Mouse (Mus musculus) forebrain, postnatal 0 days (tissue): ENCODE results near the gene Rab34. TPM values are rescaled to one million over a fixed set of nuclear protein-coding genes. Genes with fewer than 3 reads are reported as not detected.

Experiments
- ATAC-seq: fragments of 200-750 bp; cut with Nextera tagmentation; 2 replicates; pipeline ENCODE4 v1.8.0; 2017; ENCODE audit warnings: mild to moderate bottlenecking, moderate library complexity
- DNase-seq: peaks from one replicate; pipeline ENCODE4 v3.0.0-alpha.2; 2015
- H3K27ac ChIP-seq: fragments of 300-500 bp; sonication (generic); 2 replicates; pipeline ENCODE4 v1.5.1; 2014; ENCODE audit warnings: low read depth, mild to moderate bottlenecking, antibody characterized with exemption, low read length, moderate library complexity, mixed read lengths
- H3K27me3 ChIP-seq: fragments of 300-500 bp; sonication (generic); 2 replicates; pipeline ENCODE4 v1.6.1; 2014; ENCODE audit warnings: mild to moderate bottlenecking, low read length, mixed read lengths; ENCODE audit not compliant: insufficient read depth
- H3K36me3 ChIP-seq: fragments of 300-500 bp; sonication (generic); 2 replicates; pipeline ENCODE4 v1.6.1; 2014; ENCODE audit warnings: mild to moderate bottlenecking, moderate library complexity; ENCODE audit not compliant: insufficient read depth
- H3K4me1 ChIP-seq: fragments of 300-500 bp; sonication (generic); 2 replicates; pipeline ENCODE4 v1.6.1; 2014; ENCODE audit warnings: antibody characterized with exemption; ENCODE audit not compliant: insufficient read depth
- H3K4me2 ChIP-seq: fragments of 300-500 bp; sonication (generic); 2 replicates; pipeline ENCODE4 v1.6.1; 2014; ENCODE audit warnings: low read depth, mild to moderate bottlenecking, moderate library complexity
- H3K4me3 ChIP-seq: fragments of 300-500 bp; sonication (generic); 2 replicates; pipeline ENCODE4 v1.5.1; 2014; ENCODE audit warnings: low read depth, low read length, mixed read lengths
- H3K9ac ChIP-seq: fragments of 300-500 bp; sonication (generic); 2 replicates; pipeline ENCODE4 v1.6.1; 2014; ENCODE audit warnings: mild to moderate bottlenecking
- H3K9me3 ChIP-seq: fragments of 300-500 bp; sonication (generic); 2 replicates; pipeline ENCODE4 v1.6.1; 2016; ENCODE audit warnings: low read length
- CTCF ChIP-seq: sonication (generic); IDR thresholded peaks from 2 replicates; pipeline ENCODE4 v1.5.1; 2016; ENCODE audit warnings: antibody characterized with exemption, control low read depth, low read depth
- WGBS: fragments of 180-500 bp; shearing (Covaris S2); extraction: QIAGEN DNeasy Blood & Tissue Kit; methylation state at CpG from one replicate; pipeline ENCODE4 v1.1.7; 2014; 5-methylcytosine and 5-hydroxymethylcytosine counted together
- polyA plus RNA-seq: library from polyadenylated mRNA; unstranded; fragments of >200 nt; fragmentation: Nextera tagmentation; extraction: Ambion mirVana; gene quantifications from 2 replicates; pipeline ENCODE4 v1.2.1, GENCODE M21; 2015
- total RNA-seq: library from RNA; depleted of rRNA; stranded (reverse); fragments of >200 nt; gene quantifications from 2 replicates; pipeline ENCODE4 v1.2.3, GENCODE M21; 2014

The Rab34 gene
- total and polyA plus RNA-seq, 2 experiments from 2014 or later, result 55.5 to 76.9 TPM

- WGBS, result 95% methylated on average over 15 of the region's 15 CpGs
- no peak for TF ChIP-seq CTCF
Observed at GRCm38 (mm10) chr11:78170306-78170705, 17.9 kb upstream of the Rab34 start.

GRCm38 (mm10) chr11:78171328-78171727 is 16.9 kb upstream of the Rab34 start:
- H3K27me3 ChIP-seq, result no peaks in the 10 kb centered on the region
- no peak overlapping the region for H3K9ac ChIP-seq
- no peak for ATAC-seq
- peak; percentile 20 for TF ChIP-seq CTCF
- no peaks in the 10 kb centered on the region for H3K36me3 ChIP-seq
- no peaks in the 10 kb centered on the region for H3K9me3 ChIP-seq
- no peaks in the 10 kb centered on the region; the same call in 1 of the 2 replicates for H3K4me1 ChIP-seq
- WGBS, result 72% methylated on average over 4 of the region's 4 CpGs
- H3K4me2 ChIP-seq, result no peak overlapping the region
- DNase-seq, result no peak
- H3K27ac ChIP-seq, result no peak overlapping the region
- H3K4me3 ChIP-seq, result no peak overlapping the region

More at GRCm38 (mm10) chr11:78170306-78170705, 17.9 kb upstream of the Rab34 start:
- peaks cover 6% of the 10 kb centered on the region for H3K4me1 ChIP-seq
- ATAC-seq (no peak), DNase-seq (no peak)
- no peak overlapping the region for H3K4me3 ChIP-seq
- no peaks in the 10 kb centered on the region for H3K27me3 ChIP-seq
- H3K4me2 ChIP-seq, result no peak overlapping the region
- no peaks in the 10 kb centered on the region for H3K36me3 ChIP-seq
- no peak overlapping the region for H3K27ac ChIP-seq
- no peaks in the 10 kb centered on the region for H3K9me3 ChIP-seq
- H3K9ac ChIP-seq, result no peak overlapping the region

- H3K9ac ChIP-seq, result no peak overlapping the region
- no peak for DNase-seq
- peak; percentile 22; the same call in 1 of the 2 replicates for ATAC-seq
Observed at GRCm38 (mm10) chr11:78172034-78172747, 16.0 kb upstream of the Rab34 start.

GRCm38 (mm10) chr11:78172748-78173383 is 15.4 kb upstream of the Rab34 start:
- Histone ChIP-seq H3K4me1 (peaks cover 8% of the 10 kb centered on the region; the same call in 1 of the 2 replicates), H3K4me3 (no peak overlapping the region), H3K27me3 (no peaks in the 10 kb centered on the region), H3K27ac (no peak overlapping the region), H3K36me3 (no peaks in the 10 kb centered on the region), H3K9me3 (no peaks in the 10 kb centered on the region), H3K4me2 (no peak overlapping the region), H3K9ac (no peak overlapping the region)
- DNase-seq (no peak), ATAC-seq (no peak)
- no peak for TF ChIP-seq CTCF
- 87% methylated on average over 19 of the region's 19 CpGs for WGBS

More at GRCm38 (mm10) chr11:78172034-78172747, 16.0 kb upstream of the Rab34 start:
- Histone ChIP-seq H3K4me3 (no peak overlapping the region), H3K4me2 (no peak overlapping the region), H3K36me3 (no peaks in the 10 kb centered on the region), H3K9me3 (no peaks in the 10 kb centered on the region), H3K27me3 (no peaks in the 10 kb centered on the region), H3K27ac (no peak overlapping the region), H3K4me1 (peaks cover 5% of the 10 kb centered on the region; the same call in 1 of the 2 replicates)
- TF ChIP-seq CTCF, result peak; percentile 49
- WGBS, result 83% methylated on average over 16 of the region's 16 CpGs

- Histone ChIP-seq H3K4me1 (peaks cover 8% of the 10 kb centered on the region; the same call in 1 of the 2 replicates), H3K36me3 (0 out of 2 replicates have a peak, but pooled peaks cover 2% of the 10 kb centered on the region), H3K27ac (no peak overlapping the region), H3K27me3 (no peaks in the 10 kb centered on the region), H3K9me3 (no peaks in the 10 kb centered on the region), H3K4me3 (no peak overlapping the region), H3K9ac (no peak overlapping the region), H3K4me2 (no peak overlapping the region)
- 83% methylated on average over 3 of the region's 3 CpGs for WGBS
- ATAC-seq, result no peak
- no peak for TF ChIP-seq CTCF
- DNase-seq, result no peak
Observed at GRCm38 (mm10) chr11:78174506-78174905, 13.7 kb upstream of the Rab34 start.

- DNase-seq, result peak; percentile 37
- Histone ChIP-seq H3K27me3 (no peaks in the 10 kb centered on the region), H3K4me1 (peaks cover 8% of the 10 kb centered on the region; the same call in 1 of the 2 replicates), H3K36me3 (peaks cover 16% of the 10 kb centered on the region), H3K4me3 (peak overlapping the region; percentile 51), H3K4me2 (peak overlapping the region; percentile 73), H3K9ac (peak overlapping the region; percentile 34; the same call in 1 of the 2 replicates), H3K9me3 (no peaks in the 10 kb centered on the region), H3K27ac (no peak overlapping the region)
- no peak for ATAC-seq
- WGBS, result 4% methylated on average over 9 of the region's 10 CpGs
- peak; percentile 38 for TF ChIP-seq CTCF
Observed at GRCm38 (mm10) chr11:78175771-78176401, 12.3 kb upstream of the Rab34 start.
